Mouse (Mus musculus): Measurements from ENCODE around the gene Gm37240. TPM values are rescaled to one million over a fixed set of nuclear protein-coding genes. Genes with fewer than 3 reads are reported as not detected.

Gm37240 gene
- polyA plus RNA-seq, 1 experiment: not detected

- WGBS: 61% methylated on average over 7 of the region's 7 CpGs
- H3K4me1 ChIP-seq (ENCODE audit: control insufficient read depth, insufficient read depth, low read length): peaks cover 19% of the 10 kb centered on the region
- no peak overlapping the region for H3K4me3 ChIP-seq (ENCODE audit: insufficient read depth, low read depth, low read length)
- TF ChIP-seq POLR2A (IDR thresholded peaks at IDR 0.05; ENCODE audit: insufficient read depth, low read depth, low read length) (no peak), CTCF (IDR thresholded peaks at IDR 0.05; ENCODE audit: insufficient read depth, low read depth, low read length) (no peak)
- H3K27ac ChIP-seq (ENCODE audit: insufficient read depth, low read depth, low read length): no peak overlapping the region
Observed at GRCm38 (mm10) chr3:84478195-84478594, 1409.1 kb downstream of the Gm37240 start.

- no peak overlapping the region for H3K27ac ChIP-seq (ENCODE audit: insufficient read depth, low read depth, low read length)
- TF ChIP-seq POLR2A (IDR thresholded peaks at IDR 0.05; ENCODE audit: insufficient read depth, low read depth, low read length) (no peak), CTCF (IDR thresholded peaks at IDR 0.05; ENCODE audit: insufficient read depth, low read depth, low read length) (no peak)
- H3K4me1 ChIP-seq (ENCODE audit: control insufficient read depth, insufficient read depth, low read length): peaks cover 23% of the 10 kb centered on the region
- no peak overlapping the region for H3K4me3 ChIP-seq (ENCODE audit: insufficient read depth, low read depth, low read length)
- 97% methylated on average over 1 of the region's 1 CpGs for WGBS
Observed at GRCm38 (mm10) chr3:84477498-84477897, 1409.8 kb downstream of the Gm37240 start.

DNA sequence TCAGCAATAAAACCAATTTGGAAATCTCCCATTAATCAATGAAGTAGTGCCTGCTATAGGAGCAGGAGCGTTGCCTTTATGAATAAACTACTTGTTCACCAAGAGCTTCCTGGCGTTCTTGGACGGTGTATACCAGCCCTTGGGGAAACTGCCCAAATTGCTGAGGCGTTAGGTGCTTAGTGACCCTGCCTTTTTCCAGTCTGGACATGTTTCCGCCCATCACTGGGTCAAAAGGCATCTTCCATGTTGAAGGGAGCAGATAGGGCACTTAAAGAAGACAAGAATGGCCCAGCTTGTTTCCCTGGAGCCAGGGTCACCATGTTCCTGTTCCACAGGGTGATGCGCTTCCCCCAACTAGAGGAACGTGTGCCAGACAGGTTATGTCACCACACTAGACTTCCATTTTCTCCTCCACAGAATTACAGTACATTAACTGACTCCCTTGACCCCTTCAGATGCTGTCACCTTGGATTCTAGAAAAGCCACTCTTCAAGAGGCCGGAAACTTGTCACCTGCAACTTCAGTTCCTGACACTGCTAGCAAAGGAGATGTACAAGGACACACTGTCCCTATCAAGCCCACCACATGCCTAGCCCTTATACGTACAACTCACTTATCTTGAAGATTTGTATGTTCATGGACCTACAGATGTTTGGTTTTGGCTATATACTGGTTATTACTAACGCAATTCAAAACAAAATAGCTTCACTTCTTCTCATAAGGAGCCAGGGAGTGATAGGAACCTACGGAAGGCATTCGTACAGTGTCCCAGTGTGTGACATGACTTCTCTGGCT is 1412.1 kb downstream of the Gm37240 start:
- TF ChIP-seq POLR2A (IDR thresholded peaks at IDR 0.05; ENCODE audit: insufficient read depth, low read depth, low read length): no peak
- TF ChIP-seq CTCF (IDR thresholded peaks at IDR 0.05; ENCODE audit: insufficient read depth, low read depth, low read length): no peak
- WGBS: 92% methylated on average over 12 of the region's 12 CpGs
- Histone ChIP-seq H3K27ac (ENCODE audit: insufficient read depth, low read depth, low read length) (no peak overlapping the region), H3K4me3 (ENCODE audit: insufficient read depth, low read depth, low read length) (no peak overlapping the region), H3K4me1 (ENCODE audit: control insufficient read depth, insufficient read depth, low read length) (peaks cover 21% of the 10 kb centered on the region)

- TF ChIP-seq CTCF (IDR thresholded peaks at IDR 0.05; ENCODE audit: insufficient read depth, low read depth, low read length) (no peak), POLR2A (IDR thresholded peaks at IDR 0.05; ENCODE audit: insufficient read depth, low read depth, low read length) (no peak)
- Histone ChIP-seq H3K27ac (ENCODE audit: insufficient read depth, low read depth, low read length) (no peak overlapping the region), H3K4me3 (ENCODE audit: insufficient read depth, low read depth, low read length) (no peak overlapping the region), H3K4me1 (ENCODE audit: control insufficient read depth, insufficient read depth, low read length) (peaks cover 24% of the 10 kb centered on the region)
- WGBS: 68% methylated on average over 6 of the region's 6 CpGs
Observed at GRCm38 (mm10) chr3:84474398-84474797, 1412.9 kb downstream of the Gm37240 start.

- WGBS: 75% methylated on average over 5 of the region's 5 CpGs
- H3K27ac ChIP-seq (ENCODE audit: insufficient read depth, low read depth, low read length): no peak overlapping the region
- TF ChIP-seq CTCF (IDR thresholded peaks at IDR 0.05; ENCODE audit: insufficient read depth, low read depth, low read length) (no peak), POLR2A (IDR thresholded peaks at IDR 0.05; ENCODE audit: insufficient read depth, low read depth, low read length) (no peak)
- H3K4me3 ChIP-seq (ENCODE audit: insufficient read depth, low read depth, low read length): no peak overlapping the region
- peaks cover 20% of the 10 kb centered on the region for H3K4me1 ChIP-seq (ENCODE audit: control insufficient read depth, insufficient read depth, low read length)
Observed at GRCm38 (mm10) chr3:84472955-84473354, 1414.4 kb downstream of the Gm37240 start.

DNA sequence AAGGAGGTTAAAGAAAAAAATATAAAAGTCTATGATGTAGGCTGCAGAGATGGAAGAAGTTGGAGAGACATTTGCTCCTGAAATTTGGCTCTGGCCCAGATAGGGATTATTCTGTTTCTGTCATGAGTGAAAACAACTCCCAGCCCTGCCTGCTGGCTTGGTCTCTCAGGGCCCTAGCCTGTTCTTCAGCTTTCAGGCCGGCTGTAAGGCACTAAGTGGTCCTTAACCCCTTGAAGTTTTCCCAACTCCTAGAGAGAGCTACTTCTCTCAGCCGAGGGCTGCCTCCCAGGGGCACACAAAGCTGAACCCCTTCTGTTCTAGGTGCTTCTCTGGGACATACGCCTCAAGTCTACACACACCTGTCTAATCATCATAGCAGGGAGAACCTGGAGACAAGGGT is 1414.8 kb downstream of the Gm37240 start:
- Histone ChIP-seq H3K27ac (ENCODE audit: insufficient read depth, low read depth, low read length) (no peak overlapping the region), H3K4me3 (ENCODE audit: insufficient read depth, low read depth, low read length) (no peak overlapping the region), H3K4me1 (ENCODE audit: control insufficient read depth, insufficient read depth, low read length) (peaks cover 24% of the 10 kb centered on the region)
- TF ChIP-seq CTCF (IDR thresholded peaks at IDR 0.05; ENCODE audit: insufficient read depth, low read depth, low read length) (no peak), POLR2A (IDR thresholded peaks at IDR 0.05; ENCODE audit: insufficient read depth, low read depth, low read length) (no peak)
- WGBS: 63% methylated on average over 3 of the region's 3 CpGs

DNA sequence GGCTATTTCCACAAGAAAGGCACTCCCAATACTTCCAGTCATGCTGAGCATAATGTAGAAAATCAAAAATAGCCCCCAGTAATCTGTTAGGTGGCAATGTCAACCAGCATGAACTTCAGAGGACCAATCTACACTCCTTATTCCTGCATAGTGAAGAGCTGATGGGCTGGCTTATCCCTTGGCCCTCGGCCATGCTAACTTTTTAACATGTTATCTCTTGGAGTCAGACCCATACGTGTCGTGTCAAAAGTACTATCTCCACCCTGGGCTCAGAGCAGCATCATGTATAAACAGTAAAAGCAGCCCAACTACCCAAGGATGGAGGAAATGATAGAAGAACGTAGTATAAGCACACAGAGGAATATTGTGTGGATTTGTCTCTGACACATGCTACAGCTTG is 1416.2 kb downstream of the Gm37240 start:
- Histone ChIP-seq H3K27ac (ENCODE audit: insufficient read depth, low read depth, low read length) (no peak overlapping the region), H3K4me3 (ENCODE audit: insufficient read depth, low read depth, low read length) (no peak overlapping the region), H3K4me1 (ENCODE audit: control insufficient read depth, insufficient read depth, low read length) (peaks cover 28% of the 10 kb centered on the region)
- TF ChIP-seq CTCF (IDR thresholded peaks at IDR 0.05; ENCODE audit: insufficient read depth, low read depth, low read length): no peak
- TF ChIP-seq POLR2A (IDR thresholded peaks at IDR 0.05; ENCODE audit: insufficient read depth, low read depth, low read length): no peak
- WGBS: 96% methylated on average over 4 of the region's 4 CpGs

DNA sequence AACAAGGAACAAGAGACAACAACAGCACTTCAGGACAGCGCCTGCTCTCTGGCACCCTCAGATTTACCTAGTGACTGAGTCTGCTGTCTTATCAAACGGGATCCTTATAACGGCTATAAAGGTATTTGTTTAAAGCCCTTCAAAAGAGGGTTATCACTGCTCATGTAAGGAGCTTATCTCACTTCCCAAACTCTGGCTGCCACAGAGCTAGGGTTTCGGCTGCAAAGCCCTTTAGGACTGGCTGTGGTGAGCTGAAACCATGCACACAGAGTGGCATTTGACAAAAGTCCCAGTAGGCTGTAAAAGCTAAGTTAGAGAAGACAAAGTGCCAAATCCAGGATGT is 1419.2 kb downstream of the Gm37240 start:
- TF ChIP-seq POLR2A (IDR thresholded peaks at IDR 0.05; ENCODE audit: insufficient read depth, low read depth, low read length) (no peak), CTCF (IDR thresholded peaks at IDR 0.05; ENCODE audit: insufficient read depth, low read depth, low read length) (no peak)
- Histone ChIP-seq H3K4me1 (ENCODE audit: control insufficient read depth, insufficient read depth, low read length) (peaks cover 16% of the 10 kb centered on the region), H3K4me3 (ENCODE audit: insufficient read depth, low read depth, low read length) (no peak overlapping the region), H3K27ac (ENCODE audit: insufficient read depth, low read depth, low read length) (no peak overlapping the region)
- 88% methylated on average over 4 of the region's 4 CpGs for WGBS

DNA sequence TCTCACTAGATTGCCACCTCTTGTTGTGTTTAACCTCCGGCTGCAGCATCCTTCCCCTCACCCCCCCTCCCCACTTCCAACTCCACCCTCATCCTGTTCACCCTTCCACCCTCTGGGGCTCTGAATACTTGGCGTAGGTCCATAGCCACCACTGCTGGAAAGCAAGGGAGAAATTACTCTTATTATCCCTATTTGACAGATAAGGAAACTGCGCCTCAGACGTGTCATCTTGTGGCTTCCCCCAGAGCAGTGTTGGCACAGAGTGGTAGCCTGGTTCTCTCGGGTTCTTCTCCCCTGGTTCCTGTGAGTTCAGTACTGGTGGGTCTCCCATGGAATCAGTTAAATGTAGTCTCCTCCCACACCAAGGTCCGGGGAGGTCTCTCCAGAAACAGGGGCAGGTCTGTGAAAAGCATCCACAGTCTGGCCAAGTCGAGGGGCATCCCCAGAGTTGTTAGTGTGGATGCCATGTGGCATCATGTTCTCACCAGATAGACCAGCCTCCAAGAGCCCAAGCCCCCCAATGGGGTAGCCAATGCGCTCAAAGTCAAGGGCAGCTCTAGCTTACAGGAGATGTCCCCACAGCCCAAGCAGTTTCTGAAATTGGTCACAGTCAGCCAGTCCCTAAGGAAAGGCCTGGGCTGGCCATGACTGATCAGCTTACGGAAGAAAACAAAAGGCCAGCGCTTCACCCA is 1419.8 kb downstream of the Gm37240 start:
- no peak for TF ChIP-seq CTCF (IDR thresholded peaks at IDR 0.05; ENCODE audit: insufficient read depth, low read depth, low read length)
- TF ChIP-seq POLR2A (IDR thresholded peaks at IDR 0.05; ENCODE audit: insufficient read depth, low read depth, low read length): no peak
- Histone ChIP-seq H3K4me3 (ENCODE audit: insufficient read depth, low read depth, low read length) (no peak overlapping the region), H3K4me1 (ENCODE audit: control insufficient read depth, insufficient read depth, low read length) (peaks cover 14% of the 10 kb centered on the region), H3K27ac (ENCODE audit: insufficient read depth, low read depth, low read length) (no peak overlapping the region)
- WGBS: 58% methylated on average over 10 of the region's 10 CpGs

Measured in olfactory bulb, adult 2 months (tissue).